Mouse (Mus musculus) layer of hippocampus, adult 8-10 months (tissue): ENCODE measurements around the gene Wdr47. TPM values are rescaled to one million over a fixed set of nuclear protein-coding genes. Genes with fewer than 3 reads are reported as not detected.

Experiments
- microRNA-seq, 2 experiments: library from miRNA; unstranded; fragments of <30 nt; microRNA quantifications; one replicate each; pipeline ENCODE4 v1.2.0; 2022
- total RNA-seq, 4 experiments: library from RNA; stranded (reverse); gene quantifications; 2 replicates each; pipeline ENCODE4 v1.2.4; 2022

Gene Wdr47
- total RNA-seq, 4 experiments from 2014 or later, result 113 to 153 (median 135) TPM

Small RNA genes lying within 50 kb of the gene (microRNA-seq; reads per million reads assigned to microRNA genes)
- 0 reads per million in 2 experiments for gene Gm22860

Other genes starting within 250 kb of the Wdr47 start
- 1 to 10 TPM in 2 of 4 experiments, under 1 TPM in 2; 0.52 to 1.8 (median 0.83) TPM for gene Mybphl, start 226.4 kb upstream of the Wdr47 start, total RNA-seq
- 10 to 100 TPM; 17.0 to 27.2 (median 22.9) TPM for gene Psrc1, start 207.4 kb upstream of the Wdr47 start, total RNA-seq
- 100 to 1,000 TPM; 170 to 179 (median 172) TPM for gene Celsr2, start 175.7 kb upstream of the Wdr47 start, total RNA-seq
- 100 to 1,000 TPM; 191 to 220 (median 209) TPM for gene Sars, start 146.1 kb upstream of the Wdr47 start, total RNA-seq
- gene 1700013F07Rik, start 57.1 kb upstream of the Wdr47 start, total RNA-seq, result 1 to 10 TPM; 1.4 to 3.5 (median 2.3) TPM
- gene 5330417C22Rik, start 54.7 kb upstream of the Wdr47 start, total RNA-seq, result 10 to 100 TPM; 22.1 to 33.4 (median 25.9) TPM
- gene Tmem167b, start 28.8 kb upstream of the Wdr47 start, total RNA-seq, result 10 to 100 TPM; 48.9 to 63.5 (median 54.0) TPM
- gene Taf13, start 19.6 kb upstream of the Wdr47 start, total RNA-seq, result 10 to 100 TPM; 22.1 to 28.2 (median 27.0) TPM
- gene Clcc1, start 62.6 kb downstream of the Wdr47 start, total RNA-seq, result 10 to 100 TPM; 28.4 to 35.8 (median 34.4) TPM
- 10 to 100 TPM; 13.3 to 19.1 (median 14.5) TPM for gene Gpsm2, start 131.0 kb downstream of the Wdr47 start, total RNA-seq
- not detected for gene Aknad1, start 148.4 kb downstream of the Wdr47 start, total RNA-seq
- 10 to 100 TPM; 22.8 to 39.8 (median 30.9) TPM for gene Stxbp3, start 249.2 kb downstream of the Wdr47 start, total RNA-seq